Mouse (Mus musculus) CD4-positive, CD25-positive, alpha-beta regulatory T cell (primary cell): ENCODE measurements around the gene Xlr3a. TPM values are rescaled to one million over a fixed set of nuclear protein-coding genes. Genes with fewer than 3 reads are reported as not detected.

Experiments used
- polyA plus RNA-seq: library from polyadenylated mRNA; unstranded; fragments of 100-300 nt; shearing (Covaris generic); gene quantifications from one replicate; pipeline ENCODE4 v1.2.1, GENCODE M21; 2017

The Xlr3a gene
- polyA plus RNA-seq, result 0.45 TPM

GRCm38 (mm10) chrX:73096941-73097508, at the start of gene Xlr3a:
Xlr3a (minus strand) TSS chrX:73097095.

DNA sequence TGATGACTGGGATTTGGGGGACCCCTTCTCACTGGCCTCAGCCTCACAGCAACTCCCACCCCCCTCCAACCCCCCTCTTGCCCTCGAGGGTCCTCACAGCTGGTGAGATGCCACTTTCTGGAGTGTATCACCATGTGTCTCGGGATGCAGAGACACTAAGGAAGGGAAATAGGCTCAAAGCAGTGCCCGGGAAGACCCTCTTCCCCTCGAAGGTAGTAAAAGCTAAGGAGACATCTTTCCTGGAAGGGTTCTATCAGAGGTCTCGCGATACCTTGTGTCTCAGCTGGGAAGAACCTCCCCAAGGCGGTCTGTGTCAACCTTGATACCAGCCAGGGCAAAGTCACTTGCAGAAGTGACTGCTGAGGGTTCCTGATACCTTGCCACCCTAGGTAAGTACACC, 19.9 kb upstream of the Xlr3a start, which contains the start of gene Gm14685:
Gm14685 (plus strand) TSS at position 301 of the 400 bp plus-strand sequence.

GRCm38 (mm10) chrX:73082267-73083055, 14.4 kb downstream of the Xlr3a start, which contains the start of gene Xlr4a:
Xlr4a (minus strand) TSS chrX:73082478.

DNA sequence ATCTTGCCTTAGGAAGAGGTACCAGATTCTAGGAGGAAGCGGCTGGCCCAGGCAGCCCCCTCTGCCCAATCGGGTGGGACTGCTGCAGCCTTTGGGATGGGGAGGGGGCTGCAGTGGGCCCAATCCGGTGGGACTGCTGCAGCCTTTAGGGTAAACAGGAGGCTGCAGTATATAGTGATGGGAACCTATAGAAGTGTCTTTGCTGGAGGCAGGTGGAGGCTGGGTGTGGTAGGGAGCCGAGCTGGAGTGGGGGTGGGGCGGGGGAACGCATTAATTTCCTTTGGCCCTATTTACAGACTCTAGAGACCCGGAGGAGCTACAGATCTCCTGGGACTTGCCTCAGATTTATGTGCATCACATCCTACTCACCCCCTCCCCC, 32.5 kb downstream of the Xlr3a start, which contains the start of gene Pnma3:
Pnma3 (plus strand) TSS at position 373 of the 379 bp plus-strand sequence.

DNA sequence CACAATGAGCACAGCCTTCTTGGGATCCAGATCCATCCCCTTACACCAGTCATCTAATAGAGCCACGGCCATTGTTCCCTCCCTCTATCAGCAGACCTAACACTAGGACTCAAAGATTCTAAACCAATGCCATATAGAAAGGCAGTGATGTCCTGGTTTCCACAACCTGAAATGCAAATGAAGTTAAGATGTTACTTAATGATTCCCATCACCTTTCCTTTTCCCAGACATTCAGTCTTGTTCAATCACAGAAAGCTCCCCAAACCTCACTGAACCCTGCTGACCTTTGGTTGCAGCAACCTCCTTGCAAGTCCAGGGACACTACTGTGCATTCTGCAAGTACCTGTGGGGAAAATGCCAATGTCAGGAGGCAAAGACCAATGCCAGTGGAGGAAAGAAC, 59.9 kb downstream of the Xlr3a start, which contains the start of gene Pnma5:
Pnma5 (minus strand) TSS at position 101 of the 400 bp plus-strand sequence.

Other genes with a start within 250 kb of the Xlr3a start
- 112 TPM for gene Cetn2, start 178.7 kb downstream of the Xlr3a start, polyA plus RNA-seq
- gene Nsdhl, start 178.5 kb downstream of the Xlr3a start, polyA plus RNA-seq, result 21.7 TPM
- not detected for gene Zfp185, start 109.8 kb downstream of the Xlr3a start, polyA plus RNA-seq
- gene Pnma5, start 60.0 kb downstream of the Xlr3a start, polyA plus RNA-seq, result not detected
- gene Pnma3, start 32.3 kb downstream of the Xlr3a start, polyA plus RNA-seq, result not detected
- 96.6 TPM for gene Xlr4a, start 14.6 kb downstream of the Xlr3a start, polyA plus RNA-seq
- gene Gm14685, start 20.0 kb upstream of the Xlr3a start, polyA plus RNA-seq, result 0.28 TPM
- gene Xlr5b, start 51.7 kb upstream of the Xlr3a start, polyA plus RNA-seq, result not detected
- gene DXBay18, start 52.4 kb upstream of the Xlr3a start, polyA plus RNA-seq, result not detected
- not detected for gene Spin2d, start 79.9 kb upstream of the Xlr3a start, polyA plus RNA-seq
- gene Xlr3b, start 95.1 kb upstream of the Xlr3a start, polyA plus RNA-seq, result 11.8 TPM
- gene Xlr4b, start 117.2 kb upstream of the Xlr3a start, polyA plus RNA-seq, result 131 TPM
- 20.3 TPM for gene F8a, start 131.2 kb upstream of the Xlr3a start, polyA plus RNA-seq
- 81.2 TPM for gene Xlr4c, start 146.0 kb upstream of the Xlr3a start, polyA plus RNA-seq
- gene Xlr3c, start 168.3 kb upstream of the Xlr3a start, polyA plus RNA-seq, result 0.23 TPM
- gene Xlr5a, start 195.9 kb upstream of the Xlr3a start, polyA plus RNA-seq, result not detected
- gene Xlr5c, start 195.9 kb upstream of the Xlr3a start, polyA plus RNA-seq, result not detected
- gene Gm45015, start 239.7 kb upstream of the Xlr3a start, polyA plus RNA-seq, result not detected
- gene Zfp275, start 245.5 kb upstream of the Xlr3a start, polyA plus RNA-seq, result 16.1 TPM